Mouse (Mus musculus) heart, postnatal 0 days (tissue): ENCODE data around the gene Wdr95. TPM values are rescaled to one million over a fixed set of nuclear protein-coding genes. Genes with fewer than 3 reads are reported as not detected.

ENCODE experiments used
- ATAC-seq: fragments of 200-750 bp; cut with Nextera tagmentation; 2 replicates; pipeline ENCODE4 v1.8.0; 2017; ENCODE audit warnings: low read depth, moderate number of reproducible peaks, moderate library complexity; ENCODE audit not compliant: insufficient read depth
- DNase-seq: peaks from one replicate; pipeline ENCODE4 v3.0.0-alpha.2; 2016; ENCODE audit warnings: low spot score
- H3K27ac ChIP-seq: fragments of 300-500 bp; sonication (generic); 2 replicates; pipeline ENCODE4 v1.5.1; 2014; ENCODE audit warnings: low read depth, mild to moderate bottlenecking
- H3K27me3 ChIP-seq: fragments of 300-500 bp; sonication (generic); 2 replicates; pipeline ENCODE4 v1.6.1; 2014; ENCODE audit warnings: low read length, mixed read lengths; ENCODE audit not compliant: control insufficient read depth, insufficient read depth
- H3K36me3 ChIP-seq: fragments of 300-500 bp; sonication (generic); replicated peaks from 2 replicates; pipeline ENCODE4 v1.6.1; 2014; ENCODE audit warnings: low read length, mixed read lengths; ENCODE audit not compliant: control insufficient read depth, insufficient read depth
- H3K4me1 ChIP-seq: fragments of 300-500 bp; sonication (generic); 2 replicates; pipeline ENCODE4 v1.6.1; 2014; ENCODE audit warnings: antibody characterized with exemption; ENCODE audit not compliant: control insufficient read depth, insufficient read depth
- H3K4me2 ChIP-seq: fragments of 300-500 bp; sonication (generic); 2 replicates; pipeline ENCODE4 v1.6.1; 2014; ENCODE audit warnings: low read depth, mild to moderate bottlenecking, low read length, moderate library complexity
- H3K4me3 ChIP-seq: fragments of 300-500 bp; sonication (generic); 2 replicates; pipeline ENCODE4 v1.5.1; 2014; ENCODE audit warnings: low read depth, low read length
- H3K9ac ChIP-seq: fragments of 300-500 bp; sonication (generic); replicated peaks from 2 replicates; pipeline ENCODE4 v1.6.1; 2014; ENCODE audit warnings: low read depth, low read length, mixed read lengths
- H3K9me3 ChIP-seq: fragments of 300-500 bp; sonication (generic); replicated peaks from 2 replicates; pipeline ENCODE4 v1.6.1; 2016; ENCODE audit warnings: low read length; ENCODE audit not compliant: control insufficient read depth
- CTCF ChIP-seq: IDR thresholded peaks from 2 replicates; pipeline ENCODE4 v1.5.1; 2016; ENCODE audit warnings: antibody characterized with exemption, control low read depth, low read depth
- EP300 ChIP-seq: IDR thresholded peaks from 2 replicates; pipeline ENCODE4 v1.6.1; 2016; ENCODE audit warnings: antibody characterized with exemption, low read depth
- WGBS: fragments of 180-500 bp; shearing (Covaris S2); extraction: QIAGEN DNeasy Blood & Tissue Kit; methylation state at CpG from one replicate; pipeline ENCODE4 v1.1.7; 2014; 5-methylcytosine and 5-hydroxymethylcytosine counted together
- polyA plus RNA-seq: library from polyadenylated mRNA; unstranded; fragments of >200 nt; fragmentation: Nextera tagmentation; extraction: Ambion mirVana; gene quantifications from 2 replicates; pipeline ENCODE4 v1.2.1, GENCODE M21; 2015
- total RNA-seq: library from RNA; depleted of rRNA; stranded (reverse); fragments of >200 nt; gene quantifications from 2 replicates; pipeline ENCODE4 v1.2.3, GENCODE M21; 2014; ENCODE audit warnings: low replicate concordance

The Wdr95 gene
- total and polyA plus RNA-seq, 2 experiments from 2014 or later = 0.19 TPM; not detected in 1

- no peak for ATAC-seq
- Histone ChIP-seq H3K4me2 (no peak overlapping the region), H3K36me3 (no peaks in the 10 kb centered on the region), H3K27ac (no peak overlapping the region), H3K27me3 (no peaks in the 10 kb centered on the region), H3K4me1 (no peaks in the 10 kb centered on the region), H3K4me3 (no peak overlapping the region), H3K9ac (no peak overlapping the region), H3K9me3 (no peaks in the 10 kb centered on the region)
- TF ChIP-seq EP300 = no peak
- no peak for TF ChIP-seq CTCF
- DNase-seq = no peak
- 49% methylated on average over 4 of the region's 4 CpGs for WGBS
Observed at GRCm38 (mm10) chr5:149499936-149500335, 28.5 kb upstream of the Wdr95 start.

- Histone ChIP-seq H3K9me3 (no peaks in the 10 kb centered on the region), H3K4me3 (no peak overlapping the region), H3K9ac (no peak overlapping the region), H3K4me2 (no peak overlapping the region), H3K36me3 (no peaks in the 10 kb centered on the region), H3K27me3 (no peaks in the 10 kb centered on the region), H3K27ac (no peak overlapping the region), H3K4me1 (no peaks in the 10 kb centered on the region)
- DNase-seq (no peak), ATAC-seq (no peak)
- WGBS = 80% methylated on average over 23 of the region's 23 CpGs
- TF ChIP-seq CTCF = no peak
- TF ChIP-seq EP300 = no peak
Observed at GRCm38 (mm10) chr5:149503423-149504175, 24.9 kb upstream of the Wdr95 start.

GRCm38 (mm10) chr5:149504985-149505384 is 23.5 kb upstream of the Wdr95 start:
- WGBS = 82% methylated on average over 8 of the region's 8 CpGs

GRCm38 (mm10) chr5:149506033-149506432 is 22.4 kb upstream of the Wdr95 start:
- Histone ChIP-seq H3K27me3 (no peaks in the 10 kb centered on the region), H3K9me3 (no peaks in the 10 kb centered on the region), H3K4me2 (no peak overlapping the region), H3K36me3 (no peaks in the 10 kb centered on the region), H3K27ac (no peak overlapping the region), H3K9ac (no peak overlapping the region), H3K4me3 (no peak overlapping the region), H3K4me1 (no peaks in the 10 kb centered on the region)
- ATAC-seq = no peak
- TF ChIP-seq EP300 = no peak
- no peak for TF ChIP-seq CTCF
- WGBS = 95% methylated on average over 2 of the region's 2 CpGs
- DNase-seq = no peak

More at GRCm38 (mm10) chr5:149504985-149505384, 23.5 kb upstream of the Wdr95 start:
- no peaks in the 10 kb centered on the region for H3K36me3 ChIP-seq
- DNase-seq (no peak), ATAC-seq (no peak)
- no peaks in the 10 kb centered on the region for H3K27me3 ChIP-seq
- no peak overlapping the region for H3K4me3 ChIP-seq
- no peaks in the 10 kb centered on the region for H3K4me1 ChIP-seq
- H3K27ac ChIP-seq = no peak overlapping the region
- no peak overlapping the region for H3K4me2 ChIP-seq
- H3K9ac ChIP-seq = no peak overlapping the region
- TF ChIP-seq CTCF = no peak
- TF ChIP-seq EP300 = no peak
- no peaks in the 10 kb centered on the region for H3K9me3 ChIP-seq

GRCm38 (mm10) chr5:149508094-149509029 is 20.1 kb upstream of the Wdr95 start:
- Histone ChIP-seq H3K9ac (no peak overlapping the region), H3K4me2 (no peak overlapping the region), H3K4me1 (peaks cover 2% of the 10 kb centered on the region; the same call in 1 of the 2 replicates), H3K27ac (no peak overlapping the region), H3K9me3 (no peaks in the 10 kb centered on the region), H3K27me3 (no peaks in the 10 kb centered on the region), H3K36me3 (no peaks in the 10 kb centered on the region), H3K4me3 (no peak overlapping the region)
- DNase-seq (peak; percentile 12), ATAC-seq (peak; percentile 68; the same call in 1 of the 2 replicates)
- TF ChIP-seq CTCF (no peak), EP300 (no peak)
- 40% methylated on average over 20 of the region's 20 CpGs for WGBS
